Mouse (Mus musculus) frontal cortex, postnatal 25 days (tissue): ENCODE measurements around the gene Tns1.

Experiments used
- DNase-seq, 2 experiments: peaks; one replicate each; pipeline ENCODE4 v3.0.0; 2022; ENCODE audit warnings: low spot score in 2 of 2

Gene Tns1

GRCm38 (mm10) chr1:73958210-73958983 is 165.9 kb downstream of the Tns1 start:
- no peak for DNase-seq

- no peak for DNase-seq
Observed at GRCm38 (mm10) chr1:73957428-73957827, 166.8 kb downstream of the Tns1 start.

- no peak for DNase-seq
Observed at GRCm38 (mm10) chr1:73956320-73956719, 167.9 kb downstream of the Tns1 start.

GRCm38 (mm10) chr1:73955259-73955842 is 168.9 kb downstream of the Tns1 start:
- DNase-seq = no peak

- no peak for DNase-seq
Observed at GRCm38 (mm10) chr1:73954614-73955013, 169.6 kb downstream of the Tns1 start.

- DNase-seq = no peak
Observed at GRCm38 (mm10) chr1:73954015-73954408, 170.2 kb downstream of the Tns1 start.

GRCm38 (mm10) chr1:73953317-73954014 is 170.8 kb downstream of the Tns1 start:
- DNase-seq = no peak

- no peak for DNase-seq
Observed at GRCm38 (mm10) chr1:73952598-73952997, 171.7 kb downstream of the Tns1 start.

- DNase-seq = no peak
Observed at GRCm38 (mm10) chr1:73951178-73951577, 173.1 kb downstream of the Tns1 start.

GRCm38 (mm10) chr1:73948757-73949156 is 175.5 kb downstream of the Tns1 start:
- no peak for DNase-seq

GRCm38 (mm10) chr1:73947525-73948304 is 176.5 kb downstream of the Tns1 start:
- DNase-seq = no peak

- no peak for DNase-seq
Observed at GRCm38 (mm10) chr1:73946701-73947100, 177.5 kb downstream of the Tns1 start.

- DNase-seq = no peak
Observed at GRCm38 (mm10) chr1:73944393-73944792, 179.9 kb downstream of the Tns1 start.

- DNase-seq = no peak
Observed at GRCm38 (mm10) chr1:73943667-73944289, 180.5 kb downstream of the Tns1 start.

GRCm38 (mm10) chr1:73943255-73943654 is 181.0 kb downstream of the Tns1 start:
- DNase-seq = no peak

GRCm38 (mm10) chr1:73942243-73942642 is 182.0 kb downstream of the Tns1 start:
- DNase-seq = no peak

- no peak for DNase-seq
Observed at GRCm38 (mm10) chr1:73941697-73942096, 182.6 kb downstream of the Tns1 start.

- no peak for DNase-seq
Observed at GRCm38 (mm10) chr1:73940491-73941204, 183.6 kb downstream of the Tns1 start.

GRCm38 (mm10) chr1:73938597-73938996 is 185.7 kb downstream of the Tns1 start:
- DNase-seq = no peak

- DNase-seq = no peak
Observed at GRCm38 (mm10) chr1:73937805-73938204, 186.4 kb downstream of the Tns1 start.

- DNase-seq = no peak
Observed at GRCm38 (mm10) chr1:73936537-73936936, 187.7 kb downstream of the Tns1 start.
